8 mouse cellular contexts compared by ENCODE assay signal in genomic region chr17:34894801-34895530, GRCm38 (mm10). TPM values are rescaled to one million over a fixed set of nuclear protein-coding genes. Genes with fewer than 3 reads are reported as not detected.
DNase-seq lines count a peak whose midpoint lies in the region; ATAC-seq and TF ChIP-seq lines count a peak whose summit lies in the region.

No protein-coding gene starts in this region.

- 8% methylated on average over 51 of the region's 51 CpGs for WGBS in embryonic facial prominence, embryonic 10.5 days
- WGBS in heart, embryonic 14.5 days = 12% methylated on average over 46 of the region's 51 CpGs
- WGBS in kidney, postnatal 0 days = 6% methylated on average over 46 of the region's 51 CpGs
- WGBS in liver, postnatal 0 days (ENCODE audit: insufficient replicate concordance) = 13% methylated on average over 51 of the region's 51 CpGs
- WGBS in olfactory bulb, adult 2 months = 5% methylated on average over 49 of the region's 51 CpGs

- peaks cover 53% of the 10 kb centered on the region for H3K4me1 ChIP-seq in embryonic facial prominence, embryonic 10.5 days
- H3K4me1 ChIP-seq in heart, embryonic 14.5 days (ENCODE audit: control insufficient read depth in 2 of 2, insufficient read depth in 2 of 2, low read length in 2 of 2) = peaks cover 4 to 30% of the 10 kb centered on the region in 2 experiments
- peaks cover 14% of the 10 kb centered on the region for H3K4me1 ChIP-seq in kidney, postnatal 0 days (replicated peaks; ENCODE audit: insufficient read depth, low read length)
- peaks cover 25% of the 10 kb centered on the region for H3K4me1 ChIP-seq in liver, postnatal 0 days (ENCODE audit: insufficient read depth)
- H3K4me1 ChIP-seq in olfactory bulb, adult 2 months (ENCODE audit: control insufficient read depth, insufficient read depth, low read length) = peaks cover 21% of the 10 kb centered on the region

- TF ChIP-seq CTCF in kidney, postnatal 0 days (IDR thresholded peaks at IDR 0.05; ENCODE audit: low read depth) = no peak
- no peak for TF ChIP-seq CTCF in liver, postnatal 0 days (IDR thresholded peaks at IDR 0.05; ENCODE audit: low read depth)
- TF ChIP-seq CTCF in olfactory bulb, adult 2 months (IDR thresholded peaks at IDR 0.05; ENCODE audit: insufficient read depth, low read depth, low read length) = no peak

- H3K4me3 ChIP-seq in embryonic facial prominence, embryonic 10.5 days = peak overlapping the region; percentile 99
- H3K4me3 ChIP-seq in heart, embryonic 14.5 days (ENCODE audit: control insufficient read depth in 1 of 2, insufficient read depth in 1 of 2, low read depth in 1 of 2, low read length in 2 of 2) = peak overlapping the region; percentile 69 to 87
- H3K4me3 ChIP-seq in kidney, postnatal 0 days (replicated peaks; ENCODE audit: low read depth, low read length) = peak overlapping the region; percentile 88
- peak overlapping the region; percentile 72 for H3K4me3 ChIP-seq in liver, postnatal 0 days (ENCODE audit: low read depth, low read length)
- peak overlapping the region; percentile 72 for H3K4me3 ChIP-seq in olfactory bulb, adult 2 months (ENCODE audit: insufficient read depth, low read depth, low read length)

- TF ChIP-seq EP300 in liver, postnatal 0 days (IDR thresholded peaks at IDR 0.05; ENCODE audit: low read depth) = no peak

- H3K9me3 ChIP-seq in embryonic facial prominence, embryonic 10.5 days = peaks cover 4% of the 10 kb centered on the region; the same call in 1 of the 2 replicates
- H3K9me3 ChIP-seq in heart, embryonic 14.5 days (ENCODE audit: control insufficient read depth, low read length) = no peaks in the 10 kb centered on the region
- H3K9me3 ChIP-seq in kidney, postnatal 0 days (replicated peaks; ENCODE audit: low read length) = no peaks in the 10 kb centered on the region
- H3K9me3 ChIP-seq in liver, postnatal 0 days (ENCODE audit: low read length) = no peaks in the 10 kb centered on the region; the same call in 1 of the 2 replicates

- peak; percentile 1; the same call in 1 of the 2 replicates for ATAC-seq in heart, embryonic 14.5 days (ENCODE audit: insufficient number of reproducible peaks, insufficient read depth, low FRiP score, low read depth)
- peak; percentile 12 for ATAC-seq in kidney, postnatal 0 days (replicated peaks; ENCODE audit: low FRiP score, low read depth)
- no peak for ATAC-seq in liver, postnatal 0 days
- no peak for ATAC-seq in inflammation-experienced regulatory T-cells, adult 6 months

- peak overlapping the region; percentile 99 for H3K27ac ChIP-seq in embryonic facial prominence, embryonic 10.5 days (replicated peaks)
- peak overlapping the region; percentile 6 to 86 for H3K27ac ChIP-seq in heart, embryonic 14.5 days (replicated peaks in 1 of 2; ENCODE audit: control insufficient read depth in 1 of 2, insufficient read depth in 1 of 2, low read depth in 2 of 2, low read length in 2 of 2)
- H3K27ac ChIP-seq in kidney, postnatal 0 days = peak overlapping the region; percentile 93
- peak overlapping the region; percentile 77 for H3K27ac ChIP-seq in liver, postnatal 0 days (ENCODE audit: low read depth)
- H3K27ac ChIP-seq in olfactory bulb, adult 2 months (ENCODE audit: insufficient read depth, low read depth, low read length) = peak overlapping the region; percentile 39; the same call in 1 of the 2 replicates

- peak overlapping the region; percentile 94 for H3K9ac ChIP-seq in heart, embryonic 14.5 days (ENCODE audit: low read length)
- H3K9ac ChIP-seq in kidney, postnatal 0 days (ENCODE audit: low read depth, low read length) = peak overlapping the region; percentile 84
- peak overlapping the region; percentile 78 for H3K9ac ChIP-seq in liver, postnatal 0 days (replicated peaks)

- H3K27me3 ChIP-seq in embryonic facial prominence, embryonic 10.5 days (replicated peaks; ENCODE audit: low read depth, poor library complexity, severe bottlenecking) = no peaks in the 10 kb centered on the region
- no peaks in the 10 kb centered on the region for H3K27me3 ChIP-seq in heart, embryonic 14.5 days (ENCODE audit: control insufficient read depth, insufficient read depth, low read length)
- H3K27me3 ChIP-seq in kidney, postnatal 0 days (ENCODE audit: insufficient read depth, low read length) = no peaks in the 10 kb centered on the region
- H3K27me3 ChIP-seq in liver, postnatal 0 days (ENCODE audit: insufficient read depth, low read length) = no peaks in the 10 kb centered on the region

- DNase-seq in 3T3-L1 (ENCODE audit: low read depth, low spot score) = peak; percentile 56
- DNase-seq in NIH3T3 (ENCODE audit: low read depth) = peak; percentile 73
- DNase-seq in embryonic facial prominence, embryonic 10.5 days (ENCODE audit: low spot score) = peak; percentile 59
- peak; percentile 54 for DNase-seq in kidney, postnatal 0 days (ENCODE audit: low spot score)
- DNase-seq in liver, postnatal 0 days = peak; percentile 60

- peaks cover 18% of the 10 kb centered on the region for H3K36me3 ChIP-seq in embryonic facial prominence, embryonic 10.5 days (replicated peaks)
- H3K36me3 ChIP-seq in heart, embryonic 14.5 days (ENCODE audit: control insufficient read depth, insufficient read depth, low read length) = peaks cover 6% of the 10 kb centered on the region; the same call in 1 of the 2 replicates
- 0 out of 2 replicates have a peak, but pooled peaks cover 5% of the 10 kb centered on the region for H3K36me3 ChIP-seq in kidney, postnatal 0 days (ENCODE audit: insufficient read depth, low read length)
- no peaks in the 10 kb centered on the region for H3K36me3 ChIP-seq in liver, postnatal 0 days (replicated peaks; ENCODE audit: insufficient read depth, low read length)

- H3K4me2 ChIP-seq in heart, embryonic 14.5 days (ENCODE audit: low read length) = peak overlapping the region; percentile 91
- H3K4me2 ChIP-seq in kidney, postnatal 0 days (ENCODE audit: low read length) = peak overlapping the region; percentile 99
- H3K4me2 ChIP-seq in liver, postnatal 0 days (ENCODE audit: low read depth, low read length) = peak overlapping the region; percentile 98

- TF ChIP-seq POLR2A in olfactory bulb, adult 2 months (IDR thresholded peaks at IDR 0.05; ENCODE audit: insufficient read depth, low read depth, low read length) = no peak; the same call in 1 of the 2 replicates

RNA-seq across cellular contexts. Expression of gene C2, which starts 3.1 kb away (rescaled TPM):
- 0.55 and 1.6 TPM in 2 replicates for polyA plus RNA-seq in embryonic facial prominence, embryonic 10.5 days (2016; fragmentation: Nextera tagmentation; extraction: Ambion mirVana)
- polyA plus RNA-seq in heart, embryonic 14.5 days (2014; fragmentation: Nextera tagmentation; extraction: Ambion mirVana) = 1.0 and 1.2 TPM in 2 replicates
- polyA plus RNA-seq in kidney, postnatal 0 days (2015; fragmentation: Nextera tagmentation; extraction: Ambion mirVana) = 7.0 and 7.4 TPM in 2 replicates
- polyA plus RNA-seq in liver, postnatal 0 days (2015; fragmentation: Nextera tagmentation; extraction: Ambion mirVana) = 35.7 and 37.3 TPM in 2 replicates
- not detected in 2 replicates for polyA plus RNA-seq in olfactory bulb, adult 2 months (2012; ENCODE audit: insufficient read depth, insufficient read length, low replicate concordance, missing spikeins)
- polyA plus RNA-seq in inflammation-experienced regulatory T-cells, adult 6 months (2017; shearing (Covaris generic)) = 1 to 10 TPM in 1 of 3 experiments, not detected in 2; 1.4 TPM

RNA-seq across cellular contexts. Expression of gene Ehmt2, which starts 3.3 kb away (rescaled TPM):
- polyA plus RNA-seq in embryonic facial prominence, embryonic 10.5 days (2016; fragmentation: Nextera tagmentation; extraction: Ambion mirVana) = 96.5 and 103 TPM in 2 replicates
- 31.4 and 35.2 TPM in 2 replicates for polyA plus RNA-seq in heart, embryonic 14.5 days (2014; fragmentation: Nextera tagmentation; extraction: Ambion mirVana)
- polyA plus RNA-seq in kidney, postnatal 0 days (2015; fragmentation: Nextera tagmentation; extraction: Ambion mirVana) = 44.1 and 49.1 TPM in 2 replicates
- polyA plus RNA-seq in liver, postnatal 0 days (2015; fragmentation: Nextera tagmentation; extraction: Ambion mirVana) = 11.1 TPM in 2 replicates
- polyA plus RNA-seq in olfactory bulb, adult 2 months (2012; ENCODE audit: insufficient read depth, insufficient read length, low replicate concordance, missing spikeins) = 130 TPM in 1 of 2 replicates, not detected in the other
- polyA plus RNA-seq in inflammation-experienced regulatory T-cells, adult 6 months (2017; shearing (Covaris generic)) = 10 to 100 TPM; 27.1 to 32.6 (median 29.4) TPM

RNA-seq across cellular contexts. Expression of gene Gm20547, which starts 13.1 kb away (rescaled TPM):
- polyA plus RNA-seq in embryonic facial prominence, embryonic 10.5 days (2016; fragmentation: Nextera tagmentation; extraction: Ambion mirVana) = not detected in 2 replicates
- polyA plus RNA-seq in heart, embryonic 14.5 days (2014; fragmentation: Nextera tagmentation; extraction: Ambion mirVana) = not detected in 2 replicates
- not detected in 2 replicates for polyA plus RNA-seq in kidney, postnatal 0 days (2015; fragmentation: Nextera tagmentation; extraction: Ambion mirVana)
- polyA plus RNA-seq in liver, postnatal 0 days (2015; fragmentation: Nextera tagmentation; extraction: Ambion mirVana) = 0.25 TPM in 1 of 2 replicates, not detected in the other
- not detected in 2 replicates for polyA plus RNA-seq in olfactory bulb, adult 2 months (2012; ENCODE audit: insufficient read depth, insufficient read length, low replicate concordance, missing spikeins)
- polyA plus RNA-seq in inflammation-experienced regulatory T-cells, adult 6 months (2017; shearing (Covaris generic)) = under 1 TPM in 1 of 3 experiments, not detected in 2; 0.26 TPM

RNA-seq across cellular contexts. Expression of gene Zbtb12, which starts 15.7 kb away (rescaled TPM):
- polyA plus RNA-seq in embryonic facial prominence, embryonic 10.5 days (2016; fragmentation: Nextera tagmentation; extraction: Ambion mirVana) = 4.8 and 6.2 TPM in 2 replicates
- polyA plus RNA-seq in heart, embryonic 14.5 days (2014; fragmentation: Nextera tagmentation; extraction: Ambion mirVana) = 0.38 and 0.53 TPM in 2 replicates
- polyA plus RNA-seq in kidney, postnatal 0 days (2015; fragmentation: Nextera tagmentation; extraction: Ambion mirVana) = 2.3 and 3.4 TPM in 2 replicates
- 0.33 and 0.46 TPM in 2 replicates for polyA plus RNA-seq in liver, postnatal 0 days (2015; fragmentation: Nextera tagmentation; extraction: Ambion mirVana)
- not detected in 2 replicates for polyA plus RNA-seq in olfactory bulb, adult 2 months (2012; ENCODE audit: insufficient read depth, insufficient read length, low replicate concordance, missing spikeins)
- not detected for polyA plus RNA-seq in inflammation-experienced regulatory T-cells, adult 6 months (2017; shearing (Covaris generic))

RNA-seq across cellular contexts. Expression of gene Slc44a4, which starts 19.3 kb away (rescaled TPM):
- polyA plus RNA-seq in embryonic facial prominence, embryonic 10.5 days (2016; fragmentation: Nextera tagmentation; extraction: Ambion mirVana) = 0.21 and 0.44 TPM in 2 replicates
- not detected in 2 replicates for polyA plus RNA-seq in heart, embryonic 14.5 days (2014; fragmentation: Nextera tagmentation; extraction: Ambion mirVana)
- polyA plus RNA-seq in kidney, postnatal 0 days (2015; fragmentation: Nextera tagmentation; extraction: Ambion mirVana) = 24.2 and 27.3 TPM in 2 replicates
- 3.5 and 3.6 TPM in 2 replicates for polyA plus RNA-seq in liver, postnatal 0 days (2015; fragmentation: Nextera tagmentation; extraction: Ambion mirVana)
- polyA plus RNA-seq in olfactory bulb, adult 2 months (2012; ENCODE audit: insufficient read depth, insufficient read length, low replicate concordance, missing spikeins) = not detected in 2 replicates
- polyA plus RNA-seq in inflammation-experienced regulatory T-cells, adult 6 months (2017; shearing (Covaris generic)) = not detected

Comparison
In these comparisons a context has a peak if more than half of its experiments do, and no peak if none do; other contexts are left out.
1. H3K27ac ChIP-seq: peak in every context shown above with its lines; median percentile 99 in embryonic facial prominence, embryonic 10.5 days; 93 in kidney, postnatal 0 days; 77 in liver, postnatal 0 days; 46 in heart, embryonic 14.5 days; 39 in olfactory bulb, adult 2 months.
2. ATAC-seq: peak in heart, embryonic 14.5 days (single experiment) and kidney, postnatal 0 days (single experiment); none in liver, postnatal 0 days (single experiment) and inflammation-experienced regulatory T-cells, adult 6 months (single experiment).
3. Peak in every context shown above with its lines, with median percentiles within 50 percentile points of each other: DNase-seq, H3K4me3 ChIP-seq, H3K4me2 ChIP-seq and H3K9ac ChIP-seq.